Mouse (Mus musculus): ENCODE measurements around the gene A030003K21Rik. TPM values are rescaled to one million over a fixed set of nuclear protein-coding genes. Genes with fewer than 3 reads are reported as not detected.
"Not testable (repeated sequence)": the region's sequence is repeated elsewhere in the genome, so short reads cannot be mapped to it uniquely, and the experiment has no call there.

A030003K21Rik gene
- polyA plus RNA-seq, 2 experiments = not detected

GRCm38 (mm10) chr1:82924650-82925049 is 18.5 kb downstream of the A030003K21Rik start, which contains the start of gene A030014E15Rik:
TSS of gene A030014E15Rik (plus strand) at chr1:82924917.
- WGBS (ENCODE audit: insufficient replicate concordance) = 73% methylated on average over 6 of the region's 6 CpGs
- no peaks in the 10 kb centered on the region for H3K9me3 ChIP-seq (ENCODE audit: control insufficient read depth, low read length)
- DNase-seq (ENCODE audit: low read depth in 3 of 3, low spot score in 3 of 3) (no peak), ATAC-seq (ENCODE audit: insufficient read depth) (no peak)
- no peaks in the 10 kb centered on the region for H3K36me3 ChIP-seq (replicated peaks; ENCODE audit: control insufficient read depth, insufficient read depth, low read depth)
- no peaks in the 10 kb centered on the region for H3K27me3 ChIP-seq (ENCODE audit: control insufficient read depth, insufficient read depth, low read length)
- H3K27ac ChIP-seq = no peak within 1 kb of the TSS
- no peak within 1 kb of the TSS for H3K4me2 ChIP-seq (ENCODE audit: low read depth)
- no peak within 1 kb of the TSS for H3K9ac ChIP-seq (replicated peaks)
- H3K4me1 ChIP-seq (replicated peaks; ENCODE audit: control insufficient read depth in 2 of 2, insufficient read depth in 2 of 2, low read length in 1 of 2) = no peaks in the 10 kb centered on the region
- TF ChIP-seq CTCF (IDR thresholded peaks at IDR 0.05; ENCODE audit: low read depth) = no peak
- no peak for TF ChIP-seq EP300 (IDR thresholded peaks at IDR 0.05; ENCODE audit: low read depth)
- H3K4me3 ChIP-seq (ENCODE audit: insufficient read depth in 1 of 2, low read depth in 2 of 2, low read length in 2 of 2) = no peak within 1 kb of the TSS

- not testable (repeated sequence) for H3K4me1 ChIP-seq (replicated peaks; ENCODE audit: control insufficient read depth in 2 of 2, insufficient read depth in 2 of 2, low read length in 1 of 2); H3K27me3 ChIP-seq (ENCODE audit: control insufficient read depth, insufficient read depth, low read length); ATAC-seq (ENCODE audit: insufficient read depth); H3K4me2 ChIP-seq (ENCODE audit: low read depth); H3K4me3 ChIP-seq (ENCODE audit: insufficient read depth in 1 of 2, low read depth in 2 of 2, low read length in 2 of 2); H3K27ac ChIP-seq; H3K9me3 ChIP-seq (ENCODE audit: control insufficient read depth, low read length); H3K9ac ChIP-seq (replicated peaks); DNase-seq (ENCODE audit: low read depth in 3 of 3, low spot score in 3 of 3); H3K36me3 ChIP-seq (replicated peaks; ENCODE audit: control insufficient read depth, insufficient read depth, low read depth)
- 69% methylated on average over 5 of the region's 5 CpGs for WGBS (ENCODE audit: insufficient replicate concordance)
Observed at GRCm38 (mm10) chr1:82913434-82913833, 29.8 kb downstream of the A030003K21Rik start.

- H3K9me3 ChIP-seq (ENCODE audit: control insufficient read depth, low read length) = no peaks in the 10 kb centered on the region
- DNase-seq (ENCODE audit: low read depth in 3 of 3, low spot score in 3 of 3) (no peak), ATAC-seq (ENCODE audit: insufficient read depth) (no peak)
- WGBS (ENCODE audit: insufficient replicate concordance) = 70% methylated on average over 3 of the region's 3 CpGs
- no peak within 1 kb of the TSS for H3K4me3 ChIP-seq (ENCODE audit: insufficient read depth in 1 of 2, low read depth in 2 of 2, low read length in 2 of 2)
- no peaks in the 10 kb centered on the region for H3K36me3 ChIP-seq (replicated peaks; ENCODE audit: control insufficient read depth, insufficient read depth, low read depth)
- H3K27ac ChIP-seq = no peak within 1 kb of the TSS
- H3K4me1 ChIP-seq (replicated peaks; ENCODE audit: control insufficient read depth in 2 of 2, insufficient read depth in 2 of 2, low read length in 1 of 2) = peaks cover 3% of the 10 kb centered on the region in 2 experiments; a peak in 2 of 4 replicates
- no peak within 1 kb of the TSS for H3K9ac ChIP-seq (replicated peaks)
- no peaks in the 10 kb centered on the region for H3K27me3 ChIP-seq (ENCODE audit: control insufficient read depth, insufficient read depth, low read length)
- TF ChIP-seq EP300 (IDR thresholded peaks at IDR 0.05; ENCODE audit: low read depth) = no peak
- peak; percentile 45; the same call in 1 of the 2 replicates for TF ChIP-seq CTCF (IDR thresholded peaks at IDR 0.05; ENCODE audit: low read depth)
- H3K4me2 ChIP-seq (ENCODE audit: low read depth) = no peak within 1 kb of the TSS
Observed at GRCm38 (mm10) chr1:82913025-82913424, 30.2 kb downstream of the A030003K21Rik start, which contains the start of gene A030005L19Rik. TSS of gene A030005L19Rik (plus strand) at chr1:82913325.

GRCm38 (mm10) chr1:82905886-82906285 is 37.3 kb downstream of the A030003K21Rik start:
- H3K36me3 ChIP-seq (replicated peaks; ENCODE audit: control insufficient read depth, insufficient read depth, low read depth) = peaks cover 33% of the 10 kb centered on the region
- WGBS (ENCODE audit: insufficient replicate concordance) = 87% methylated on average over 3 of the region's 3 CpGs
- H3K27me3 ChIP-seq (ENCODE audit: control insufficient read depth, insufficient read depth, low read length) = no peaks in the 10 kb centered on the region
- H3K9me3 ChIP-seq (ENCODE audit: control insufficient read depth, low read length) = no peaks in the 10 kb centered on the region
- H3K9ac ChIP-seq (replicated peaks) = no peak overlapping the region
- ATAC-seq (ENCODE audit: insufficient read depth) (no peak), DNase-seq (ENCODE audit: low read depth in 3 of 3, low spot score in 3 of 3) (no peak)
- no peak overlapping the region for H3K4me3 ChIP-seq (ENCODE audit: insufficient read depth in 1 of 2, low read depth in 2 of 2, low read length in 2 of 2)
- no peak overlapping the region for H3K27ac ChIP-seq
- TF ChIP-seq EP300 (IDR thresholded peaks at IDR 0.05; ENCODE audit: low read depth) (no peak), CTCF (IDR thresholded peaks at IDR 0.05; ENCODE audit: low read depth) (no peak)
- H3K4me1 ChIP-seq (replicated peaks; ENCODE audit: control insufficient read depth in 2 of 2, insufficient read depth in 2 of 2, low read length in 1 of 2) = no peaks in the 10 kb centered on the region
- no peak overlapping the region for H3K4me2 ChIP-seq (ENCODE audit: low read depth)

GRCm38 (mm10) chr1:82901201-82901600 is 42.0 kb downstream of the A030003K21Rik start:
- no peak for DNase-seq (ENCODE audit: low read depth in 3 of 3, low spot score in 3 of 3)
- WGBS (ENCODE audit: insufficient replicate concordance) = 87% methylated on average over 3 of the region's 3 CpGs
- TF ChIP-seq EP300 (IDR thresholded peaks at IDR 0.05; ENCODE audit: low read depth) (no peak), CTCF (IDR thresholded peaks at IDR 0.05; ENCODE audit: low read depth) (no peak)

More at GRCm38 (mm10) chr1:82901201-82901600, 42.0 kb downstream of the A030003K21Rik start:
- H3K36me3 ChIP-seq (replicated peaks; ENCODE audit: control insufficient read depth, insufficient read depth, low read depth) = peaks cover 67% of the 10 kb centered on the region
- no peak overlapping the region for H3K9ac ChIP-seq (replicated peaks)
- ATAC-seq (ENCODE audit: insufficient read depth) = no peak
- H3K4me2 ChIP-seq (ENCODE audit: low read depth) = no peak overlapping the region
- no peaks in the 10 kb centered on the region for H3K4me1 ChIP-seq (replicated peaks; ENCODE audit: control insufficient read depth in 2 of 2, insufficient read depth in 2 of 2, low read length in 1 of 2)
- H3K9me3 ChIP-seq (ENCODE audit: control insufficient read depth, low read length) = no peaks in the 10 kb centered on the region
- no peak overlapping the region for H3K4me3 ChIP-seq (ENCODE audit: insufficient read depth in 1 of 2, low read depth in 2 of 2, low read length in 2 of 2)
- no peaks in the 10 kb centered on the region for H3K27me3 ChIP-seq (ENCODE audit: control insufficient read depth, insufficient read depth, low read length)
- no peak overlapping the region for H3K27ac ChIP-seq

All from liver, embryonic 14.5 days (tissue).